Mouse (Mus musculus): ENCODE data around the gene Otoa.
A peak's percentile ranks its signal among the peaks of the same experiment; 100 is the strongest.

Gene Otoa

DNA sequence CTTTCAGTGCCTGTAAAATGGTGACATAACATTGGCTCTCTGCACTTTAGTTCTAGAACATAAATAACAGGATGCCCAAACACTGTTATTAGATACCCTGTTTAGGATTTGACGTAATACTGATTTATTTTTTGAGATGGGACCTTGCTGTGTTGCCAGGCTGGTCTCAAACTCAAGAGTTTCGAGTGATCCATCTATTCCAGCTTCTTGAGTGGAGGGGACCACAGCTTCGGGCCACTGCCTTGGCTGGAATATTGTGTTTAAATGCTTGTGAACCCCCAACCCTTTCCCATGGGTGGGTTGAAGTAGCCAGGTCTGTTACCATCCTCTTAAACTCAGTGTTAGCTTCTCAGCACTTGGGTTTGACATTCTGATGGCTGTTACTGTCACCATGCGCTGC is at the start of gene Otoa:
Gene Otoa, plus strand, starts transcription at position 301 of the 400 bp plus-strand sequence.
- no peak for DNase-seq (ENCODE audit: low read depth, low spot score)

DNA sequence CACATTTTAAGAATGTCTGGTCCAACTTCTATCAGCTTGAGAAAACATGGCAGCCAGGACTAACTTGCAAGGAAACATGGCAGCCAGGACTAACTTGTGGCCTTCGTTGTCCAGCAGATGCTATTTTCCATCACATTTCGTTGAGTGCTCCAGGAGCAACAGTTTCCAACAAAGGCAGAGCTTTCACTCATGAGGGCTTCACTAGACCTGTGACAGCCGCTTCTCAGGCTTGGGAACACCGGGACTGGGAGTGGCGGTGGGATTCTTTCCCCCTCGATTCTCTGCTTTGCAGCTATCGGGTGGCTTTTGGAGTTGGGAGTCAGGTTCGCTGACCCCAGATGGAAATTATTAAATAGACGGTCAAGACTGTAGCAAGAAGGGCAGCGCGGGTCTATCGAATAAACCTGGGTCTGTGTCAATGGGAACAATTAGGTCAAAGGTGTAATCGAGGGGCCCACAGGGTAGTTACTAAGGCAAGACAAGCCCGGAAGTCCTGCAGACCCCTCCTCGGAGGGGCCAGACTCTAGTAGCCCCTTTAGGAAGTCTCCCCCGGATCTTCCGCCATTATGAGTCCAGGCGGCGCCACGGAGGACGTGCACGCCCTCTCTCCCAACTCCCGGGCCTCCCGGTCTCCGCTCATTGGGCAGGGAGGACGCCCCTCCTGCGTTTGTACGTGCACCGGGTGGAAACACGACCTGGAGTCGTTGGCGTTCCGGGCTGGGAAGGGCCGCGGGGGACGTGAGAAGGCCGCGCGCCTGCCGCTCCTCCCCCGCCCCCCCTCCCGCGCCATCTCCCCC is 47.4 kb upstream of the Otoa start, which contains the start of gene Mettl9:
Gene Mettl9, plus strand, starts transcription at position 590 of the 797 bp plus-strand sequence.
- peak; percentile 97 for DNase-seq (ENCODE audit: low read depth, low spot score)

DNA sequence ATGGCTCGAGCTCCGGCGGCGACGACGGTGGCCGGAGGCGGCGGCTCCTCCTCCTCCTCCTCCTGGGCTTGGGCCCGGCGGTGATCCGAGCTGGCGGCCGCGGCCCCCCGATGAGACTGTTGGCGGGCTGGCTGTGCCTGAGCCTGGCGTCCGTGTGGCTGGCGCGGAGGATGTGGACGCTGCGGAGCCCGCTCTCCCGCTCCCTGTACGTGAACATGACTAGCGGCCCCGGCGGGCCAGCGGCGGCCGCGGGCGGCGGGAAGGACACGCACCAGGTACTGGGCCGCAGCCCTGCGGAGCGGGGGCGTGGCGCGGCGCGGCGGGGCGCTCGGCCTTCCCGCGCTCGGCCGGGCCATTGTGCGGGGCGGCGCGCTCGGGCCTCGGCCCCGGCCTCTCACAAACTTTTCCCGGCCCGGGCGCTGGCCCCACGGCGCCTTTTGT is 46.7 kb upstream of the Otoa start:
- DNase-seq (ENCODE audit: low read depth, low spot score): no peak

DNA sequence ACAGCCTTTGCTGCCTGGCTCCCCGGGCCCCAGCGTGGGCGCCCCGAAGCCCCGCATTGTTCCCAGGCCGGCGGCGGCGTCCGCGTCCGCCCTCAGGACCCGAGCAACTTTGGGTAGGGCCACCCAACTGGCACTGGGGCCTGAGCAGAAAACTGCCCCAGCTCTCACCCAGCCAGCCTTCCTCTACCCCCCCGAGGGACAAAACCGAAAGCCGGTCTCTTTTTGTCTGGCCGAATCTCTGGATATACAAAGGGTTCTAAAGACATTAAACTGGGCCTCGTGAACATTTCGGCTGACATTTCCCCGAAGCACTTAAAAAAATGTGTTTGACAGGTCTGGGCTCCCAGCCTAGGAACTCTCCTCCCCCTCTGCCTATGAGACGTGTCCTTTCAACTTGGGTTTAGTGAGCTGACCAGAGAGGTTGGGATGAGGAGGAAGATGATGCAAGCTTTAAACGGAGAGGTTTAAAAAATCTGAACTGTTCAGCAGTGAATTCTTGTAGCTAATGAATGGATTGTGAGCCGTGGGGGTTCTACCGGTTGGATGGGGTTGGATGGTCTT is 46.2 kb upstream of the Otoa start:
- peak; percentile 43 for DNase-seq (ENCODE audit: low read depth, low spot score)

DNA sequence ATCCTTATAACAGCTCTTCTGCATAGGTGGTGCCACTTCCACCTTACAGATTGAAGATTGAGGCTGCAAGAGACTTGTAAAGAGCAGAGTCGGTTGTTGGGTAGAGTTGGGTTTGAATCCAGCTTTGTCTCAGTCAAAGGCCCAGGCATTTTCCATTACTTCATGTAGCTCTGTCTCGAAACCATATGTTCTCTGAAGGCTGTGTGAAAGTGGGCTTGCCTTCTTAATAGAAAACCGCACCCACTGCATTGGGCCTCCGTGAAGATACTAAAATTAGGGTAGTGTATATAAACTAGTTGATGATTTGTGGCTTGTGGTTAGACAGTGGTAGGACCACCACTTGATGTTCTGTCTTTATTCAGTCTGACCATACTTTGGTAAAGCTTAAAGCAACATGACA is 40.9 kb upstream of the Otoa start:
- no peak for DNase-seq (ENCODE audit: low read depth, low spot score)

DNA sequence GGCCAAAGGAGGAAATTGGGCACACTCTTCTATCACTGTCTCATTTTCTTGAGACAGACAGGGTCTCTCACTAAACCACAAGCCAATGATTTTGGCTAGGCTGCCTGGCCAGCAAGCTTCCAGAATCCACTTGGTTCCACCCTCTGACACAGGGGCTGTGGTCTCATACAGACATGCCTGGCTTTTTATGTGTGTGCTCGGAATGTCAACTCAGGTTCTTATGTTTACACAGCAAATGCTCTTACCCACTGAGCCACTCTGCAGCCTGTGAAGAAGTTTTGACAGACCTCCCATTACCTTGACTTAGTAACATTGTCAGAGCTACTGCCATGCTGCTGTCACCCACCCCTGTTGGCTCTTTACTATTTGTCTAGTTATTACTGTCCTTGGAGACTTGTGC is 39.5 kb upstream of the Otoa start:
- no peak for DNase-seq (ENCODE audit: low read depth, low spot score)

DNA sequence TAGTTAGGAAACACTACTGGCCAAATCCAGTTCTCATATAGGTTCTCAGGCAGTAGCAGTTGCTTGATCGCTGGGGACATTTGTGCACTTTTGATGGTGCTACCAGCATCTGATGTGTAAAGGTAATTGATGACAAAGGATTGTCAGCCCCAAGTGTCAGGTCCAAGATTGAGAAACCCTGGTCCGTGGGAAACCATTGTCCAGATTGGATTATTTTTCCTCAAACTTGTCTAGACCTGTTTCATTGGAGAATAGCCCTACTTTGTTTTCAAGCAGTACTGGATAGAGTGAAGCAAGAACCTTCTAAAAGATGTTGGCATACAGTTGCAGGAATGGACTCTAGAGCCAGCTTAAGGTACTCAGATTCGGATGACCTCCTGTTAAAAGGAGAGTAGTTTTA is 38.4 kb upstream of the Otoa start:
- no peak for DNase-seq (ENCODE audit: low read depth, low spot score)

DNA sequence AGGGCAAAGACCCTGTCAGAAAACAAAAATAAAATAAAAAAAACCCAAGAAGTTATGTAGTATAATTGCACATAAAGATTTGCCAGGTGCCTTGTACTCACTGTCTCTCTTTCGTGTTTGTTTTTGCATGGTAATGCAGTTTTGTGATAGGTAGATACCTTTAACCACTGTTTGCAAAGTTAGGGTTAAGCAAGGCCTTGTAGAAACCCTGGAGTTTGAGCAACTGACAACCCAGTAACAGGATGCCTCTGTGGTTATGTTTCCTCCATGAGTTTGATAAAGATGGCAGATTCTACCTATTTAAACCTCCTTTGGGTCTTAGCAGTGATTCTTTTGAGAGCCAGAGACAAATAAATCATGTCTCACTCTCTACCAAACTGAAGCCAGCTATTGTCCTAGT is 37.9 kb upstream of the Otoa start:
- no peak for DNase-seq (ENCODE audit: low read depth, low spot score)

DNA sequence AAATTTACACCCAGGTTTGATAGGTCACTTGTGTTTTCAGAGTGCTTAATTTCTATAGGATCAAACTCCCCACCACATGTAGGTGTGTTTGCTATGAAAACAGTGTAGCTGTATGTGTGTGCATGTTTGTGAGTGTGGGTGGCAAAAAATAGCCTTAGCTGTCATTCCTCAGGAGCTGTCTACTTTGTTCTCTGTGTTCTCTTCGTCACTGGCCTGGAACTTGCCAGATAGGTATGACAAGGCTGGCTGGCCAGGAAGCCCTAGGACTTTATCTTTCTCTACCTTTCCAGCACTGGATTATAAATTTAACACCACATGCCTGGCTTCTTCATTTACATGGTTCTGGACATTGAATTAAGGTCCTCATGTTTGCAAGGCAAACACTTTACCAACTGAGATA is 37.2 kb upstream of the Otoa start:
- DNase-seq (ENCODE audit: low read depth, low spot score): no peak

DNA sequence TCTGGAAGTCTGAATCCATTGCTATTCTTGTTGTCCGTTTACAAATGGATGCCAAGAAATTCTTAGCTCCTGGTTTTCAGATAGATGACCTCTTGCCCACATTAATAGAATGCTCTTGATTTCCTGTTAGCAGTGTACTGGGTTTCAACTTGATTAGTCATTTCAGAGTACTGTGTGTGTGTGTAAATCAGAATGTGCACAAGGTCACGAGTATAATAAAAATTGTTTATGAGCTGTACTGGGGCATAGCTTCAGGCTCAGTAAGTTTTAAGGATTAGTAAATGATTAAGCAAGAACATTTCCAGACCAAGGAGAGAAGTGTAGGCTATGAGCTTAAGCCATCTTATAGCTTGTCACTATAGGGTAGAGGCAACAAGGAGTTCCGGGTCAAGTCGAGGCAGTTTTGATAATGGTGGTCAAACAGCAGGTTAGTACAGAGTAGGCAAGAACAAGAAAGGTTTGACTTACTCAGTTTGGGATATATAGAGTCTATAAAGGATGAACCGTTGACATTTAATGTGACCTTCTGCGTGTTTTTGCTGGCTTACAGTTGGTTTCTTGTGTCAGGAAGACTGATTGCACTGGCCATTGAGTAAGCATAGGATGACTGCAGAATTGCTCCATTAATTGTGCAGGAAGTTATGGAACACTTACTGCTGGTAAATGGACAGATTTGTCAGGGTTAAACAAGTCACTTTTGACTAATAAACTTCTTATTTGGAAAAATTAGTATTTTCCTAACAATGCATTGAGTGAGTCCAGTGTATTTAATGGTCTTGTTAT is 35.6 kb upstream of the Otoa start:
- DNase-seq (ENCODE audit: low read depth, low spot score): no peak

DNA sequence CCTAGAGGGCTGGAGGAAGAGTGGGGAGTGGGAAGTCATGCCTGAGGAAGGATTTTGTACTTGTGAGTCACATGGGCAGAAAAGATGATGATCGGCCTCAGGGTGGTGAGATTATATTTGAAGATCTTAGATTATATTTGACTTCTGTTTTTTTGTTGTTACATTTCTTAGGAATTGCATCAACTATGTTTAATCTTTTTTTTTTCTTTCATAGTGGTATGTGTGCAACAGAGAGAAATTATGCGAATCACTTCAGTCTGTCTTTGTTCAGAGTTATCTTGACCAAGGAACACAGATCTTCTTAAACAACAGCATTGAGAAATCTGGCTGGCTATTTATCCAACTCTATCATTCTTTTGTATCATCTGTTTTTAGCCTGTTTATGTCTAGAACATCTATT is 33.8 kb upstream of the Otoa start:
- no peak for DNase-seq (ENCODE audit: low read depth, low spot score)

DNA sequence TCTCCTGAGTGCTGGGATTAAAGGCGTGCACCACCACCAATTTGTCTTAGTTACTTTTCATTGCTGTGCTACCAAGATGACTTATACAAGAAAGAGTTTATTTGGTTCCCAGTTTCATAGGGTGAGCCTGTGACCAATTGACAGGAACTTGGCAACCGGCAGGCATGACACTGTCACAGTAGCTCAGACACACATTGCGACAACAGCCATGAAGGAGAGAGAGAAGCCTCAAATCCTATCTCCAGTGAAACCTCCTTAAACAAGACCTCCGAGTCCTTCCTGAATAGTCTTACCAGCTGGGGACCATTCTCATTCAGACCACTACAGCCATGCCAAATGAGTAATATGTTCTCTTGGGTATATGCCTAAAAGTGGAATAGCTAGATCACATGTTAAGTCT is 28.4 kb upstream of the Otoa start:
- no peak for DNase-seq (ENCODE audit: low read depth, low spot score)

DNA sequence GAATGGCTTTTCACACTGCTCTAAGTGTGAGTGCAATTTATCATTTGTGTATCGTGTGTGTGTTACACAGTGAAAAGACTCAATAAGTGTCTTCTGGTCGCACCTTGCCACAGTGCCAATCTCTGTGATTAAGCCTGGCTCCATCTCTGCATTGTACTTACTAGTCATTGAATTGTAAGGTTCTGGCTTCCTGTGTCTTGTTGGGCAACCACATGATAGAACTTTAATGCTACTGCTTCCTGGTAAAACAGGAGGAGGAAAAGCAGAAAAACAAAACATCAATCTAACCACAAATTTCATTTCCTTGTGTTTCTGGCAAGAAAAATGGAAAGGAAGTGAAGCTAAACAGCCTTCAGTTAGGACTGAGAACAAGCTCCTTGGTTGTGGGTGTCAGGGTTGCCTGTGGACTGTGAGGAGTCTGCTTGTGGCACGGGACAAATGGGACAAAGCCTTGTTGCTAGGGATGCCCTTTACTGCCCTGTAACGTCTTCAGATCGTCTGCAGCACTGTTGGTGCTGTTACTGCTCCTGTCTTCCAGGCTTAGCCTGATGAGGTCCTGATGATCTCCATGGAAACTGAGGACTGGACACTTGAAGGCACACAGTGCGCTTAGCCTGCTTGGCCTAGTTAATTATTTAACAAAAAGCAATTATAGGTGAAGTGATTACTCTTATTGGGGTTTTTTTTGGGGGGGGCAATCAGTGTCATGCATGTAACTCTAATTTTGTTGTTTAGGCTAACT is 21.8 kb upstream of the Otoa start:
- DNase-seq (ENCODE audit: low read depth, low spot score): no peak

DNA sequence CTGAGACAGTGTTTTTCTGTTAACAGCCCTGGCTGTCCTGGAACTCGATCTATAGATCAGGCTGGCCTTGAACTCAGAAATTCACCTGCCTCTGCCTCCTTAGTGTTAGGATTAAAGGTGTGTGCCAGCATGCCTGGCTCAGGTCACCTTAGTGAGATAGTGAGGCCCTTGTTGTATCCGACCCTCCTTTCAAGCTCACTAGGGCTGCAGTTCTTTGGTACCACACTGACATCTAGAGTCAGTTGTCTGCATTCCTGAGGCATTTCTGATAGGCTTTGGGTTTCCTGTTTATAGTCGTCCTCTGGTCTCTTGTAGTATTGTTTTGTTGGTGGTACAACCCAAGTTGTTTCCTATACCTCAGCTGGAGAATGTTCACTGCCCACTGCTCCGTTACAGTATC is 17.1 kb upstream of the Otoa start:
- DNase-seq (ENCODE audit: low read depth, low spot score): no peak

DNA sequence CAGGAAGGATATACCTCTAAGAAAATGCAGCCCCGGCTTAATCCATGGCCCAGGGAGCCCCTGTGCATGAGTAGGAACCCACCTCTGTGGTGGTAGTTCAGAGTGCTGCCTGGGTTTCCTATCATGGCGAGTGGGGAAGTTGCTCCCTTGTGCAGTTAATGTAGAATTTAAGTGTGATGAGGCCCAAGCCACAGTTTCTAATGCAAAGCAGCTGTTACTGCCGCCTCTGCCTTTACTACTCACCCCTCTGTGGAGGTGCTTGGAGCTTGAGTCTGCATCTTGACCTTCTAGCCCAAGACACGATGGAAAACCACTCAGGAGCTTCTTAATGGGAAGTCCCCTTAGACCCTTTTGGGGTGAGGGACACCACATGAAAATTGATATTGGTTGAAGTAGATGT is 10.2 kb upstream of the Otoa start:
- DNase-seq (ENCODE audit: low read depth, low spot score): no peak

DNA sequence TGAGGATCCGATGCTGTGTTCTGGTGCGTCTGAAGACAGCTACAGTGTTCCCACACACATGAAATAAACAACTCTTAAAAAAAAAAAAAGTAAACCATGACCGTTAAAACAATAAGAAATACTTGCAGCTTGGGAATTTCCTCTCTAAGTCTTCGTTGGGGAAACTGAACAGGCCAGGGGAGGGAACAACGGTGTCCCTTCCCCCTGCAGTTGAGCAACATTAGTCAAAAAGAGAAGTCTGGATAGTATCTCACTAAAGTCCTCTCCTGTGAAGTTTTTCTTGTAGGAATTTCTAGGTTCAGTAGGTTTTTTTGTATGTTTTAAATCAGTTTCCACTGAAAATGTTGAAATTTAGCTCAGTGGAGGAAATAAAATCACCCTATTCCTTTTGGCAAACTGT is 8.9 kb upstream of the Otoa start:
- DNase-seq (ENCODE audit: low read depth, low spot score): no peak

DNA sequence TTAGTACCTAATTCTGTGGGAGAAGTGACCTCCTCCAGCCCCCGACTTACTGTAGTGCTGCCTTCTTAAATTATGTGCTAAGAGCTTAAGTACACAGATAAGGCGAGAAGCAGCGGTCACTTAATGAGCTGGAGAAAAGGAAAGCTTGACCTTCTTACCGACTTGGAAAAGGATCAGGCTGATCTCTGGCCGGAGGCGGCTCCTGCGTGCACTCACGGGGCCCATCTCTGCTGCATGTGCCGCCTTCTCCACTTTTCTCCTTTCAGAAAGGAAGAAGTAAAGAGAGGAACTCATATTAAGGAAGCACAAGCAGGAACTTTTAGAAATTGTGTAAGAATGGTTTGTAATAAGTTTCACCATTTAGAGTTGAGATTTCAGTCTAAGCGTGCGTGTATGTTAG is 7.2 kb upstream of the Otoa start, which contains the start of gene Igsf6:
Gene Igsf6, minus strand, starts transcription at position 292 of the 400 bp plus-strand sequence.
- DNase-seq (ENCODE audit: low read depth, low spot score): no peak

DNA sequence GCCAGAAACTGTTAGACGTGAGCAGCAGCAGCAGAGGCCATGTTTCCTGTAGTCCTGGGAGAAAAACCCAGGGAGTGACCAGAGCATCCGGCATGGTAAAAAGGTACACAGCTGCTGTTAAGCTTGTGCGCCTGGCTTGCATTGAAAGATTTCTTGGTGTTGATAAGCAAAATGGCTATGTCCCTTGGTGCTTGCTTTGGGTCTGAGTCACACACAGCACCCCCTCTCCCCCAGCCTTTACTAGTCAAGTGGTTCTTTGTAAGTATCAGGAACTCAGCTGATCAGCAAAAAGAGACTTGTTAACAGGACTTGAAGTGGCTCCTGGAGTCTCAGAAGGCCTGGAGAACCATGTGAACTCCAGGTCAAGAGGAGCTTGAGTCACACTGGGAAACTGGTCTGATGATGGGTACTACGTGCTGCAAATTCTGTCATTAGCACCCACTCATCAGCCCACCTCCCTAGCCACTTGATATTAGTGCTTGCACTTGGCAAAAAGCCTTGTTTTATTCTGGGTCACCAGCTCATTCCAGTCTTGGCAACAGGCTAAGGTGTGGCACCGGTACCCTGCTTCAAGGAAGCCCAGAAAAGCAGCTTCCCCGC is 6.5 kb upstream of the Otoa start:
- no peak for DNase-seq (ENCODE audit: low read depth, low spot score)

DNA sequence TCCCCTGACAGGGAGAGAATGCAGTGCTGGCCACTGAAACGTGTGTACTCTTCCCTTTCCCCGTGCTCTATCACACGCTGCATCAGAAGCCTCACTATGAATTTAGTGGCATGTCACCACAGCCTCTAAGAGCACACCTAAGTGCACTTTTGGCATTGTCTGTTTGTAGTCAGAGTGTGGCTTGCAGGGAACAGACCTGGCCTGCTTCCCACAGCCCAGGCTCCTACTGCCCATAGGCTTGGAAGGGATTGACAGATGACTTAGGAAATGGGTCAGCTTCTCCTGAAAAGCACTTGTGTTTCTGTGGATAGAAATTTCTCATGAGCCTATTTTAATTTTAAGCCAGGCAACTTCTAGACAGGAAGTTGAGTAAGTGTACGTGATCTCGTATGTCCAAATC is 6.0 kb upstream of the Otoa start:
- no peak for DNase-seq (ENCODE audit: low read depth, low spot score)

DNA sequence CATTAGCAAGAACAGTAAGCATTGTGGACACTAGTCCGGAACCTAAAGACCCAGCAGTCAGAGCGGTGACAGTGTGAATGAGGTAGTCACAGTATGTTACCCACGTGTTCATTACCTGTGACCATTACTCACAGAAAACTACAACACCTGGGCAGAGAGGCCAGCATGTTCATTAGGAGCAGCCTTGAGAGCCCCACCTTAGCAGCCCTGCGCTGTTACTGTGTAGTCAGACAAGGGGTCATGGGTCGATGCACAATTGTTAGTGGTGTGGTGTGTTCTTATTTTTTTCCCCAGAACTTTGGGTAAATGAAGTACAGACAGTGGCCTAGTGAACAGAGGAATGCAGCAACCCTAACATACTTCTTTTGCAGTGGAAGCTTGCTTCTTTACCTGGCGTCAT is 4.1 kb upstream of the Otoa start:
- DNase-seq (ENCODE audit: low read depth, low spot score): no peak

DNA sequence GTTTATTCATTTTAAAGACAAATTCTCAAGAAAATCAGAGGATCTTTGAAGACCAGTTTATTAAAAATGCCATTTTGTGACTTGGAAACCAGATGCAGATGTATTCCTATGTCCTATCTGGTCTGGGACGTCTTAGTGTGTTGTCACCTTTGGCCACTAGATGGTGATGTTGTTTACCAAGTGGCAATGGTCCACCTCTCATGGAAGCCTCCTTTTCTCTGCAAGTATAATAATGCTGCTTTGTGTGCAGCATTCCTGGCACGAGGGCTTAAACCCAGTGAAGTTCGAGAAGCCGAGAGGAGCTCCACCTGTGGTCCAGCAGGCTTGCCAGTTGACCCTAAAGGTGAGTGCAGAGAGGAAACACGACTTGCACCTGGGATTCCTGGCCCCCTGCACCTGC is 3.6 kb upstream of the Otoa start:
- peak; percentile 65 for DNase-seq (ENCODE audit: low read depth, low spot score)

DNA sequence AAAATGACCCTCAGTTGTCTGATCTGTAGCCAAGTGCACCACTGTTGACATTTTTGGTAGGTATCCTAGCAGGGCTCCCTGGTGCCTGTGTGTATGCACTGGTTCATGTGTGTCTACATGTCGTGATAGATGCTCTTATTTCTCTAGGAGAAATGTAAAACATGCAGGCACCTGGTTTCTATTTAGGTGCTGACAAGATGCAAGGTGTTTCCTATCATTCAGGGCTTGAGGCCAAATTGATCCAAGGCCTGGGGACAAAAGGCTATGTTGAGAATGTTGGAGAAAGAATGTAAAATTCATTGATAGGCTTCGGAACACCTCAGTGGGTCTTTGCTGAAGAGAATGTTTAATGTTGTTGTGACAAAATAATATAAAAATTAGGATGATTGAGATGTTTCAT is 366 bp downstream of the Otoa start:
- peak; percentile 53 for DNase-seq (ENCODE audit: low read depth, low spot score)
